14 mouse cellular contexts compared by ENCODE assay signal in the genomic region with DNA sequence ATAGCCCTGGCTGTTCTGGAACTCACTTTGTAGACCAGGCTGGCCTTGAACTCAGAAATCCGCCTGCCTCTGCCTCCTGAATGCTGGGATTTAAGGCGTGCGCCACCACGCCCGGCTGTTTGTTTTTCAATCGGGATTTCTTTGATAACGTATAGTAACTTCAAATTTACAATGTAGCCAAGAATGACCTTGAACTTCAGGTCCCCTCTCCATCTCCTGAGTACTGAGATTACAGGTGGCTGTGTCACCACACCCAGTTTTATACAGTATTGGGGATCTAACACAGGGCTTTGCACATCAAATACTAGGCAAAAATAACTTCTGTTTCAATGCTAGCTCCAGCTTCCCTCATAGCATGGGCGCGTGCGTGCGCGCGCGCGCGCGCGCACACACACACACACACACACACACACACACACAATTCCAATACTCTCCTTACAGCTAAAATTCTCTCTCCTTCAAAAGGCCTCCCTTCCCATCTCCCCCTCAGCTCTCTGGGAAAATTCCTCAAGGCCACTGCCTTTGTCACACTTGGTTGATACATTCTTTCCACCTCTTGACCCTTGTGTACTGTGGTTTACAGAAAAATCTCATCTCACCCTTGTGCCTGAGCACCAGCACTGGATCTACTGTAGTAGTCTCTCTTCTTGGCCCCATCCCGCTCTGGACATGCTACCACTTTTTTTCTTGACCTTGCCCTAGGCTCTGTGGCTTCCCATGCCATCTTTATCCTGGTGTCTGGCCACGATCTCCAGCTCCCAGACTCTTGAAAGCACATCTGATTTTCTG. TPM values are rescaled to one million over a fixed set of nuclear protein-coding genes. Genes with fewer than 3 reads are reported as not detected.
"Had no signal": no experiment of that assay in that cellular context is flagged by ENCODE, and none has a peak within 500 bp of the region (broad histone marks: within the 10 kb centered on the region; RNA-seq: fewer than 3 reads in every experiment).

No protein-coding gene starts in this region.

- H3K27ac ChIP-seq: kidney, postnatal 0 days; left cerebral cortex, adult 2 months; macrophage had no signal

- DNase-seq: kidney, adult 2 months; layer of hippocampus, postnatal 36 days; liver, embryonic 13.5 days; lung, adult 2 months; thymus, postnatal 36 days had no signal

- H3K9me3 ChIP-seq: liver, embryonic 13.5 days had no signal

- H3K9ac ChIP-seq: liver, embryonic 13.5 days had no signal

- H3K4me2 ChIP-seq: liver, embryonic 13.5 days had no signal

- H3K4me3 ChIP-seq: left cerebral cortex, adult 2 months; liver, embryonic 13.5 days; myocyte had no signal

- ATAC-seq: intestine, postnatal 0 days; midbrain, embryonic 16.5 days had no signal

RNA-seq across cellular contexts. Expression of a gene that starts 7.2 kb away (rescaled TPM):
- polyA plus RNA-seq: macrophage had no signal

RNA-seq across cellular contexts. Expression of a gene that starts 7.5 kb away (rescaled TPM):
- polyA plus RNA-seq: intestine, postnatal 0 days; liver, embryonic 16.5 days; lung, embryonic 16.5 days; macrophage; thymus, postnatal 0 days had no signal
